Mouse (Mus musculus): ENCODE measurements around the gene Suclg2.

Suclg2 gene

DNA sequence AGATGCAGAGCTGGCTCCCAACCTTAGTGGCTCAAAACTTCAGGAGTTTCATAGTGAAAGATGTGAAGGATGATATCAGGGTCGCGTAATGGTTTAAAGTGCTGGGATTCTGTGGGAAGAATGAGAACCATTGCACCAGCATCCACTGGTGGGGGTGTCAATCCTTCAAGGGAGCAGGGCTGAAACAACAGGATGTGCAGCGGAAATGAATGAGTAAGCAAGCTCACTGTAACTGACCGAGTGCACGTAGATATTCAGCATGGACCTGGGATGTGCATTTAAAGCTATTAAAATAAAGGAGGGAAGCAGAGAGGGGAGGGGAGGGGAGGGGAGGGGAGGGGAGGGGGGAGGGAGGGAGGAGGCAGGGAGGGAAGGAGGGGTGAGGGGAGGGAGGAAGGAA, 18.4 kb downstream of the Suclg2 start:
- no peak for DNase-seq (ENCODE audit: low read depth, low spot score)

DNA sequence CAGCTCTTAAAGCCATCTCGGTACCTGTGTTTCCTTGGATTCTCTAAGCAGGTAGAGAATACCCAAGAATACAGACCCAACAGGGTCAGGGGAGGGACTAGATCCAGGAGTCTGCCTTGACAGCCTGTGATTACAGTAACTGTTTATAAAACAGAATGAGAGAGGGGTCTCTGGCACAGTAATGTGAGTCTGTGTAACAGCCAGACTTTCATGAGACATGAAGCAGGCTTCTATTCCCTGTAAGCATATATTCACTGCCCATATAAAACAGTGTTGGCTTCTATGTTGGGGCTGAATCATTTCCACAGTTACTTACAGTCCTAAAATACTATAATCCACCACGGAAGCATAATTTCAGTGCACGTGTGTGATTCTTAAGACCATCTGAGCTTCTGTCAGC, 19.3 kb downstream of the Suclg2 start:
- DNase-seq (ENCODE audit: low read depth, low spot score): no peak

GRCm38 (mm10) chr6:95698536-95699162, 20.0 kb downstream of the Suclg2 start:
- DNase-seq (ENCODE audit: low read depth, low spot score): no peak

DNA sequence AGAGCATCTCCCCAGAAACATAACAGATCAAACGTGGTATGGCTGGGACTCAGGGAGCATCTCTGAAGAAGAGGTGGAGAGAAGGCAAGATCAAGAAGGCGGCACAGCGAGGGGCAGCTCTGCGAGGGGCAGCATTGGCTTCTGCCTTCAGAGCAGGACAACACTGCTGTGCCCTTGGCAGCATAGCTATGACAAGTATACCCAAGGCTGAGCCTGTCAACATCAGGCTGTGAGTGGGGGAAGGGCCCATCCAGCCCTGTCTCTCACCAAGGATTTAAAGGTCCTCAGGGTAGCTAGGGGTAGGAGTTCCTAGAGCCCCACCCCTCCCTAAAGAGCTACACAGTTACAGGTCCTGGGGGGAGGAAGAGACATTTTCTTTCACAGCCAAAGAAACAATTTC, 23.7 kb downstream of the Suclg2 start:
- no peak for DNase-seq (ENCODE audit: low read depth, low spot score)

DNA sequence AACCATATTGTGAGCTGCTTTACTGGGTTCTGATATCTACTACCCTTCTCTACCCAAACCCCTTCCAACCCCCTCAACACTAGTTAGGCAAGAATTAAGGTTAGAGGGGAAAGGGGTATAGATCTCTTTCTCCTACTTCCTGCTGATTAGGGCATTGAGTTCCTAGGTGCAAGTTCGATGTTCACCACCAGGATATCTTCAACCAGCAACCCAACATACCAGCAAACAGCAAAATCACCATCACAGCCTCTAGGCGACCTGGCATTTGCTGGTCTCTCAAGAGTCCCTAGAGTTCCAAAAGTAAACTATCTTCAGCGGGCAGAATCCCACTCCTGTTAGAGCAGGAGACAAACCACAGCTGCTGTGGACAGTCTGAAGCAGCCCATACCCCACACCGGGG, 33.4 kb downstream of the Suclg2 start:
- DNase-seq (ENCODE audit: low read depth, low spot score): no peak

DNA sequence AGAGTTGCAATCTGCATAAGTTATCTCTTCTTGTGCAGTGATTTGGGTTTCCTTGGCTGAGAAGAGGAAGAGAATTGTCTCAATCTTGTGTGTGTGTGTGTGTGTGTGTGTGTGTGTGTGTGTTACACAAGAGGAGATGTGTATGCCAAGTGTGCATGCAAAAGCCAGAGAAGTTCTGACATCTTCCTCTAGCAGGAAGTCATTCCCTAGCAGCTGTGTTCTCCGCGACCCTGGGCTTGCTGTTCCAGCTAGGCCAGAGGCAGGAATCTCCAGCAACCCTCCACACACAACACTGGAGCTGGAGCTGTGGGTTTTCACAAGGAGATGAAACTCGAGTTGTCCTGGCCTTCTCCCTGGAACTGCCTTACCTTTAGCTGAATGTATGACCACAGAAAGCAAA, 38.9 kb downstream of the Suclg2 start:
- no peak for DNase-seq (ENCODE audit: low read depth, low spot score)

DNA sequence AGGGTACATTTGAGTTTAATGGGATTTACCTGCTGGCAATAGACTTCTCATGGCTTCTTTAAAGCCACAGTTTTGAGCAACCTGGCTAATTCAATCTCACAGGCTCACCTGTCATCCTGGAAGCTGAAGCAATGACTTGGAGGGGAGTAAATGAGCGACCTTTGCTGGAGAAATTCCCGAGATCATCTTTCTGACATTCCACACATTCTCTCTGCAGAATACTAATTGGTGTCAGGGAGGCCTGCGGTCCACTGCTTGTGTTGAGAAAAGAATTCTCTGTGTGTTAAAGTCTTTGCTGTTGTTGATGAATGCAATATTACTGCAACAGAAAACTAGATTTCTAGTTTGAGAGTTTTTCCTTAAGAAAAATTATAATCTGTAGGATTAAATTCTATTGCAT, 39.3 kb downstream of the Suclg2 start:
- no peak for DNase-seq (ENCODE audit: low read depth, low spot score)

DNA sequence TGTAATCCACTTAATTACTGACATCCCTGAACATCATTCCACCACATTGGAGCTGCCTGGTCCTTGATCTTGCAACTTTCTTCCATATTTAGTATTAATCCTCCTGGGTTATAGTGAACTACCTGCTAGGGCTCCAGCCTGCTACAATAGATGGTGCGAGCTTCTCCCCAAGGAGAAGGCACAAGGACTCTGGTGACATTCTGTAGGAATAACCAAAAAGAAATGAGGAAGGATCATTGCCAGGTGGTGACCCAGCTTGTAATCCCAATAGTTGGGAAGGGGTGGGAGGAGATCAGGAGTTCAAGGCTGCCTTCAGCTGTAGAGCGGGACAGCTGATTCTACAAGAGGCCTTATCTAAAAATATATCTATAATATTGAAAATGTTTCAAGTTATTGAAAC, 41.6 kb downstream of the Suclg2 start:
- no peak for DNase-seq (ENCODE audit: low read depth, low spot score)

- DNase-seq (ENCODE audit: low read depth, low spot score): no peak
These were observed 42.2 kb downstream of the Suclg2 start for GRCm38 (mm10) chr6:95676439-95676838.

DNA sequence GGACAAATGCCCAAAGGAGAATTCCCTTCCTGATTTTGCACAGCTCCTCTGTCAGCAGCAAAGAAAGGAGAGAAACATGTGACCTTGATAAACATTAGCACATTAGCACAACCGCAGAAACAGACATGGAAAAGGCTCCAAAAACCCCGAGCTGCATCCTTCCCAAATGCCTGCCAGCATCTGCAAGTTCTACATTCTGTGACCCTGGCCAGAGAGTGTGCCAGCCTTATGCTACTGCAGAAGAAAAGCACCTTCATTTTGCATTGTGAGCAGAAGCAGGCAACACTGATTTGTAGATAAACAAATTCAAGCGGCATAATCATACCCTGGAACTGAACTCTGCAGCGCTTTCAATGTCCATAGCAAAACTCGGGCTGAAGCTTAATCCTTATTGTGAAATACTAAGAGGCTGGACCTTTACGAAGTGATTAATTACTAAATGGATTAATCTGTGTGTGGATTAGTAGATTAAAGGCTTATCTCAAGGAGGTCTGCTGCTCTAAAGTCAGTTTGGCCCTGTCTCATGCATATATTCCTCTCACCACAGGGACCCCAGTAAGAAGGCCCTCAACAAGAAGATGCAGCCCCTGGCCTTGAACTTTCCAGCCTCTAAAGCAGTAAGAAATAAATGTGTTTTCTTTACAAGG, 43.4 kb downstream of the Suclg2 start:
- no peak for DNase-seq (ENCODE audit: low read depth, low spot score)

GRCm38 (mm10) chr6:95674651-95675050, 43.9 kb downstream of the Suclg2 start:
- no peak for DNase-seq (ENCODE audit: low read depth, low spot score)

GRCm38 (mm10) chr6:95669335-95669729, 49.3 kb downstream of the Suclg2 start:
- no peak for DNase-seq (ENCODE audit: low read depth, low spot score)

- no peak for DNase-seq (ENCODE audit: low read depth, low spot score)
These were observed 49.8 kb downstream of the Suclg2 start for GRCm38 (mm10) chr6:95668629-95669334.

- DNase-seq (ENCODE audit: low read depth, low spot score): no peak
These were observed 60.9 kb downstream of the Suclg2 start for GRCm38 (mm10) chr6:95657671-95658070.

DNA sequence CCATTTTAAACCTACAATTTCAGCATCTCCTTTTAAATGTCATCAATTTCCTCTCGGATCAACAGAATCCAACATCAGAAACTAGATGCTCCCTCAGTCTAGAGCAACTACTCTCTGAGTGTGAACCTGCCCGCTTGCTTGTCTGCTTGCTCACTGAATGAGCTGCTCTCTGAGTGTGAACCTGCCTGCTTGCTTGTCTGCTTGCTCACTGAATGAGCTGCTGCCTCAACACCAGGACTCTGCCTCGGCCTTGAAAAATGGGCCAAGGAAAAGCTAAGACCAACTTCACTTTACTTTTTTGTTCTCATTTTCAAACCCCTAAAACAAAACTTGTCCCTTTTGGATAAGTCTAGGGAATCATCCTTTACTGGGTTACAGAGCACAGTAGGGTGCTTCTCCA, 64.9 kb downstream of the Suclg2 start:
- no peak for DNase-seq (ENCODE audit: low read depth, low spot score)

GRCm38 (mm10) chr6:95652774-95653173, 65.8 kb downstream of the Suclg2 start:
- DNase-seq (ENCODE audit: low read depth, low spot score): no peak

GRCm38 (mm10) chr6:95651391-95651876, 67.2 kb downstream of the Suclg2 start:
- no peak for DNase-seq (ENCODE audit: low read depth, low spot score)

DNA sequence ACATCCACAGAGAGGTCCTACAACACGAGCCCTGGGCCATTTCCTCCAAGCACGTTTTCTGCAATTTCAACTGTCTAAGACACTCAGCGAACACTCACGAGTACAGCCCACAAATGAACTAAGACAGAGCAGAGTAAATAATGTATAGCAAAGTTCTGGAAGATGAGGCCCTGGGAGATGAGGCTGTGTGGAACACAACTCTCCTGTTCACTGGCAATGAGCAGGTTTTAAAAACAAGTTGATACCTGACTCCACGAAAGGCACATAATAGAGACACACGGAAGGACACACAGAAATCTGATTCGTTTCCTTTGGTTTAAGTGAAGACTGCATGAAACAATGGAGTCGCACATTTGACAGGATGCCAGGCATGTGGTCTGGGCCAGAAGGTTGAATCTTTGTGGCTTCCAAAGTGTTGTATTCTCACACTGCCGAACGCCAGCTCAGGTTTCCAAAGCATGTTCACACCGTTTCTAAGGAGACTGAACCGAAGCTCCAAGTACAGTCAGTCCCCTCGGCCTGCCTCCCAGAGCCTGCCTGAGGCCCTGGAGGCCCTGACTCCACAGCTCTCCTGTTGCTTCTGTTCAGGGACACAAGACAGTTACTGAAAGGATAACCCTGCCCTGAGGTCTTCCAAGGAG, 68.4 kb downstream of the Suclg2 start:
- no peak for DNase-seq (ENCODE audit: low read depth, low spot score)

- DNase-seq (ENCODE audit: low read depth, low spot score): no peak
These were observed 69.4 kb downstream of the Suclg2 start for GRCm38 (mm10) chr6:95649123-95649663.

GRCm38 (mm10) chr6:95637416-95637815, 81.2 kb downstream of the Suclg2 start:
- DNase-seq (ENCODE audit: low read depth, low spot score): no peak

- no peak for DNase-seq (ENCODE audit: low read depth, low spot score)
These were observed 83.2 kb downstream of the Suclg2 start for GRCm38 (mm10) chr6:95635411-95635810.

DNA sequence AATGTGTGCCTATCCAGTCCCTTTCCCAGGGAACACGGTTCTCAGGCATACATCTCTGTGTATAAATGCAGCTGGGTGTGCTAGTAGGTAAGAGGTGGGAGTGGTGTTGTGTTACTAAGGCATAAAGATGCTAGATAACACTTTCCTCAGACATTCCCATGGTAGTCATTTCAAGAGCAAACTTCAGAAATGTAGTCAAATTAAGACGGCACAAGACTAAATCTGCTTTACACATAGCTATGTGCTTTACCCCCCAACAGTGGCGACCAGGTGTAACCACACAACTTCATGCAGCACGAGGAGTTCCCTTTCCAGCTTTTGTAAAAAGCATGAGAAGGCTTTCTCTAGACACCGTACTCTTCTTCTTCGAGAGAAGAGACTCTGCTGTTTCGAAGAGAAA, 89.5 kb downstream of the Suclg2 start:
- no peak for DNase-seq (ENCODE audit: low read depth, low spot score)

All from embryo, embryonic 11.5 days (tissue).